In the genomic region with DNA sequence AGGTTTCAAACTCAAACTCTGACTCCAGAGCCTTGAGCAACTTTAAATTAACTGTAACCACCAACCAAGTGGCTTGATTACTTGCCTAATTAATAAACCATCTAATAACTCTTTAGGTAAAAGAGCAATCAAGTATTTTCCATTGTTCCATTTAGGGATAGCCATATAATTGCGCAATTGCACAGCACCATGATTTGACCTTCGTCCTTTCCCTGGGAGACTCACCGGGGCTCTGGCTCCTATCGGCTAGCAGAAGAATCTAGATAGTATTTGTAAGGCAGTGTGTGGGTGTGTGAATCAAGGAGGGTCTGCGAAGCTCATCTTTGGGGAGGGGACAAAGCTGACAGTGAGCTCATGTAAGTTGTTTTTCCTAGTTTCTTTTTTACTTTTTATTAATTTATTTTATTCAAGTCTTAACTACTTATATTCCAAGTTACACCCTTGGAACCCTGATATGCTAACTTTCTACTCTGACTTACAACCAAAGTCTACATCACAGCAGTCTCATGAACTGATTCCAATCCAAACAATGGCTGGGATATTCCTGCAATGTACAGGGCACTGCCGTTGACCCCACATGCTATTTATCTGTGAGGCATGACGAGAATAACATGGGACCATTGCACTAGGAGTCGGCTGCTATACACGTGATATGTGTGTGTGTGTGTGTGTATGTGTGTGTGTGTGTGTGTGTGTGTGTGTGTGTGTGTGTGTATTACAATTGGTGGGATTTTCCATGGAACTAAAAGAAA, we compare ENCODE assay signal across 27 mouse cellular contexts.
A peak's percentile ranks its signal among the peaks of the same experiment; 100 is the strongest.
DNase-seq lines count a peak whose midpoint lies in the region; ATAC-seq and TF ChIP-seq lines count a peak whose summit lies in the region.
"Had no signal": no experiment of that assay in that cellular context is flagged by ENCODE, and none has a peak within 500 bp of the region (broad histone marks: within the 10 kb centered on the region; RNA-seq: fewer than 3 reads in every experiment).

No protein-coding gene starts in this region.

- no peaks in the 10 kb centered on the region for H3K27me3 ChIP-seq in heart, embryonic 14.5 days (ENCODE audit: control insufficient read depth, insufficient read depth, low read length)
- H3K27me3 ChIP-seq in heart, adult 2 months (ENCODE audit: control insufficient read depth, insufficient read depth, low read length): no peaks in the 10 kb centered on the region
- no peaks in the 10 kb centered on the region for H3K27me3 ChIP-seq in liver, adult 2 months (ENCODE audit: control insufficient read depth, insufficient read depth, low read length)
- H3K27me3 ChIP-seq in liver, postnatal 0 days (ENCODE audit: insufficient read depth, low read length): 0 out of 2 replicates have a peak, but pooled peaks cover 7% of the 10 kb centered on the region
- H3K27me3 ChIP-seq: CH12.LX; embryonic facial prominence, embryonic 15.5 days; limb, embryonic 12.5 days; midbrain, embryonic 13.5 days; neural tube, embryonic 13.5 days; Patski; stomach, embryonic 15.5 days had no signal

- intact Hi-C loops in heart, adult 2 months (cut with DNase I): loop anchor here (10.0 kb wide), 1 partner anchor 274 kb away; no protein-coding TSS in a partner anchor

- no peaks in the 10 kb centered on the region for H3K79me2 ChIP-seq in heart, adult 2 months (replicated peaks; ENCODE audit: control insufficient read depth, insufficient read depth, low read length)
- no peaks in the 10 kb centered on the region for H3K79me2 ChIP-seq in liver, adult 2 months (ENCODE audit: control insufficient read depth, insufficient read depth, low read length)

- no peak overlapping the region for H3K27ac ChIP-seq in heart, embryonic 14.5 days (replicated peaks in 1 of 2; ENCODE audit: control insufficient read depth in 1 of 2, insufficient read depth in 1 of 2, low read depth in 2 of 2, low read length in 2 of 2)
- H3K27ac ChIP-seq in heart, adult 2 months: no peak overlapping the region
- H3K27ac ChIP-seq in liver, adult 2 months (replicated peaks; ENCODE audit: insufficient read depth, low read depth, low read length): no peak overlapping the region
- H3K27ac ChIP-seq in liver, postnatal 0 days (ENCODE audit: low read depth): no peak overlapping the region
- H3K27ac ChIP-seq: embryonic facial prominence, embryonic 15.5 days; hindbrain, embryonic 10.5 days; limb, embryonic 12.5 days; liver, embryonic 12.5 days; midbrain, embryonic 13.5 days; neural tube, embryonic 13.5 days; stomach, embryonic 15.5 days had no signal

- peaks cover 0 to 3% of the 10 kb centered on the region in 2 experiments; a peak in 3 of 4 replicates for H3K4me1 ChIP-seq in heart, embryonic 14.5 days (ENCODE audit: control insufficient read depth in 2 of 2, insufficient read depth in 2 of 2, low read length in 2 of 2)
- H3K4me1 ChIP-seq in heart, adult 2 months (ENCODE audit: control insufficient read depth, insufficient read depth, low read length): no peaks in the 10 kb centered on the region
- H3K4me1 ChIP-seq in liver, adult 2 months (ENCODE audit: control insufficient read depth, insufficient read depth, low read length): no peaks in the 10 kb centered on the region
- H3K4me1 ChIP-seq in liver, postnatal 0 days (ENCODE audit: insufficient read depth): no peaks in the 10 kb centered on the region
- H3K4me1 ChIP-seq: embryonic facial prominence, embryonic 15.5 days; hindbrain, embryonic 10.5 days; limb, embryonic 12.5 days; stomach, embryonic 15.5 days had no signal

- no peak overlapping the region for H3K4me3 ChIP-seq in heart, embryonic 14.5 days (ENCODE audit: control insufficient read depth in 1 of 2, insufficient read depth in 1 of 2, low read depth in 1 of 2, low read length in 2 of 2)
- no peak overlapping the region for H3K4me3 ChIP-seq in heart, adult 2 months
- H3K4me3 ChIP-seq in liver, adult 2 months (ENCODE audit: insufficient read depth, low read depth, low read length): no peak overlapping the region
- H3K4me3 ChIP-seq in liver, postnatal 0 days (ENCODE audit: low read depth, low read length): no peak overlapping the region
- H3K4me3 ChIP-seq: embryonic facial prominence, embryonic 15.5 days; hindbrain, embryonic 10.5 days; limb, embryonic 12.5 days; liver, embryonic 12.5 days; midbrain, embryonic 13.5 days; neural tube, embryonic 13.5 days; stomach, embryonic 15.5 days had no signal

- no peak for TF ChIP-seq POLR2A in heart, adult 2 months (IDR thresholded peaks at IDR 0.05; ENCODE audit: insufficient read depth, low read depth, low read length)
- TF ChIP-seq POLR2A in liver, adult 2 months (IDR thresholded peaks at IDR 0.05; ENCODE audit: extremely low read depth, insufficient read depth, low read length): no peak

- H3K36me3 ChIP-seq in heart, embryonic 14.5 days (ENCODE audit: control insufficient read depth, insufficient read depth, low read length): no peaks in the 10 kb centered on the region
- H3K36me3 ChIP-seq in heart, adult 2 months (ENCODE audit: control insufficient read depth, insufficient read depth, low read length): no peaks in the 10 kb centered on the region
- no peaks in the 10 kb centered on the region for H3K36me3 ChIP-seq in liver, adult 2 months (ENCODE audit: control insufficient read depth, insufficient read depth, low read length)
- no peaks in the 10 kb centered on the region for H3K36me3 ChIP-seq in liver, postnatal 0 days (replicated peaks; ENCODE audit: insufficient read depth, low read length)
- H3K36me3 ChIP-seq: embryonic facial prominence, embryonic 15.5 days; G1E; hindbrain, embryonic 10.5 days; limb, embryonic 12.5 days; liver, embryonic 12.5 days; midbrain, embryonic 13.5 days; neural tube, embryonic 13.5 days; stomach, embryonic 15.5 days had no signal

- no peak for DNase-seq in heart, adult 2 months
- DNase-seq in liver, adult 2 months (ENCODE audit: extremely low read depth, low read depth, low spot score): peak; percentile 7
- no peak for DNase-seq in liver, postnatal 0 days
- DNase-seq in induced T-regulatory cell, adult 2 months (ENCODE audit: low read depth): peak; percentile 1
- DNase-seq in large intestine, adult 2 months (ENCODE audit: low read depth, low spot score): peak; percentile 4
- DNase-seq in adipocyte (ENCODE audit: low spot score): no peak
- DNase-seq: adrenal gland, adult 2 months; cerebellum, adult 11 months; cerebellum, adult 9-11 months; gastrocnemius, postnatal 10 days; kidney, postnatal 25 days; lung, adult 2 months; lung, postnatal 14 days; retina, postnatal 1 day had no signal

- 0 out of 2 replicates have a peak, but pooled peaks have one; percentile 35 for ATAC-seq in heart, embryonic 14.5 days (ENCODE audit: insufficient number of reproducible peaks, insufficient read depth, low FRiP score, low read depth)
- ATAC-seq in liver, postnatal 0 days: no peak
- ATAC-seq: forebrain, embryonic 14.5 days; hindbrain, embryonic 16.5 days; liver, embryonic 12.5 days; midbrain, embryonic 13.5 days; Patski had no signal

- 60% methylated on average over 9 of the region's 9 CpGs for WGBS in heart, embryonic 14.5 days
- 54% methylated on average over 9 of the region's 9 CpGs for WGBS in heart, adult 2 months
- 55% methylated on average over 9 of the region's 9 CpGs for WGBS in liver, adult 2 months
- 69% methylated on average over 9 of the region's 9 CpGs for WGBS in liver, postnatal 0 days (ENCODE audit: insufficient replicate concordance)
- WGBS in large intestine, adult 2 months: 50% methylated on average over 9 of the region's 9 CpGs

- no peaks in the 10 kb centered on the region for H3K9me3 ChIP-seq in heart, embryonic 14.5 days (ENCODE audit: control insufficient read depth, low read length)
- H3K9me3 ChIP-seq in liver, postnatal 0 days (ENCODE audit: low read length): no peaks in the 10 kb centered on the region
- H3K9me3 ChIP-seq: embryonic facial prominence, embryonic 15.5 days; G1E; hindbrain, embryonic 10.5 days; limb, embryonic 12.5 days; liver, embryonic 12.5 days; midbrain, embryonic 13.5 days; neural tube, embryonic 13.5 days; stomach, embryonic 15.5 days had no signal

- H3K9ac ChIP-seq in heart, embryonic 14.5 days (ENCODE audit: low read length): no peak overlapping the region
- no peak overlapping the region for H3K9ac ChIP-seq in heart, adult 2 months (ENCODE audit: low read depth, low read length)
- H3K9ac ChIP-seq in liver, adult 2 months (ENCODE audit: low read depth, low read length): no peak overlapping the region
- no peak overlapping the region for H3K9ac ChIP-seq in liver, postnatal 0 days (replicated peaks)
- H3K9ac ChIP-seq: embryonic facial prominence, embryonic 15.5 days; limb, embryonic 12.5 days; liver, embryonic 12.5 days; midbrain, embryonic 13.5 days; neural tube, embryonic 13.5 days; stomach, embryonic 15.5 days had no signal

- TF ChIP-seq EP300 in heart, adult 2 months (IDR thresholded peaks at IDR 0.05; ENCODE audit: insufficient read depth, low read depth, low read length): no peak
- TF ChIP-seq EP300 in liver, postnatal 0 days (IDR thresholded peaks at IDR 0.05; ENCODE audit: low read depth): no peak

- TF ChIP-seq CTCF in heart, adult 2 months (IDR thresholded peaks at IDR 0.05): no peak
- no peak for TF ChIP-seq CTCF in liver, adult 2 months (IDR thresholded peaks at IDR 0.05; ENCODE audit: low read depth, low read length)
- no peak for TF ChIP-seq CTCF in liver, postnatal 0 days (IDR thresholded peaks at IDR 0.05; ENCODE audit: low read depth)

- no peak overlapping the region for H3K4me2 ChIP-seq in heart, embryonic 14.5 days (ENCODE audit: low read length)
- H3K4me2 ChIP-seq in liver, postnatal 0 days (ENCODE audit: low read depth, low read length): no peak overlapping the region
- H3K4me2 ChIP-seq: embryonic facial prominence, embryonic 15.5 days; limb, embryonic 12.5 days; liver, embryonic 12.5 days; midbrain, embryonic 13.5 days; neural tube, embryonic 13.5 days; stomach, embryonic 15.5 days had no signal

Comparison
In these comparisons a context has a peak if more than half of its experiments do, and no peak if none do; other contexts are left out.
1. DNase-seq: peak in liver, adult 2 months (single experiment), induced T-regulatory cell, adult 2 months (single experiment) and large intestine, adult 2 months (single experiment); none in heart, adult 2 months (0 of 2), liver, postnatal 0 days (single experiment) and adipocyte (single experiment).